Mouse (Mus musculus) midbrain, postnatal 0 days (tissue): ENCODE measurements around the gene Fam117b. TPM values are rescaled to one million over a fixed set of nuclear protein-coding genes. Genes with fewer than 3 reads are reported as not detected.

ENCODE experiments used
- ATAC-seq: fragments of 200-750 bp; cut with Nextera tagmentation; 2 replicates; pipeline ENCODE4 v1.8.0; 2017; ENCODE audit warnings: moderate number of reproducible peaks, mild to moderate bottlenecking, moderate TSS enrichment, moderate library complexity; ENCODE audit not compliant: low FRiP score
- DNase-seq: peaks from one replicate; pipeline ENCODE4 v3.0.0-alpha.2; 2015; ENCODE audit warnings: low spot score
- H3K27ac ChIP-seq: fragments of 300-500 bp; sonication (generic); 2 replicates; pipeline ENCODE4 v1.5.1; 2014; ENCODE audit warnings: low read depth, mild to moderate bottlenecking, low read length, mixed read lengths
- H3K27me3 ChIP-seq: fragments of 300-500 bp; sonication (generic); 2 replicates; pipeline ENCODE4 v1.6.1; 2014; ENCODE audit warnings: low read length, control low read depth, mixed read lengths; ENCODE audit not compliant: insufficient read depth
- H3K36me3 ChIP-seq: fragments of 300-500 bp; sonication (generic); 2 replicates; pipeline ENCODE4 v1.6.1; 2014; ENCODE audit warnings: low read length, control low read depth, mixed read lengths; ENCODE audit not compliant: insufficient read depth
- H3K4me1 ChIP-seq: fragments of 300-500 bp; sonication (generic); 2 replicates; pipeline ENCODE4 v1.6.1; 2014; ENCODE audit warnings: mild to moderate bottlenecking, control low read depth, antibody characterized with exemption, low read length, mixed read lengths; ENCODE audit not compliant: insufficient read depth
- H3K4me2 ChIP-seq: fragments of 300-500 bp; sonication (generic); 2 replicates; pipeline ENCODE4 v1.6.1; 2014; ENCODE audit warnings: low read depth, mild to moderate bottlenecking, low read length, mixed read lengths; ENCODE audit not compliant: poor library complexity, severe bottlenecking
- H3K4me3 ChIP-seq: fragments of 300-500 bp; sonication (generic); 2 replicates; pipeline ENCODE4 v1.5.1; 2014; ENCODE audit warnings: low read depth, mild to moderate bottlenecking, low read length, moderate library complexity
- H3K9ac ChIP-seq: fragments of 300-500 bp; sonication (generic); replicated peaks from 2 replicates; pipeline ENCODE4 v1.6.1; 2014; ENCODE audit warnings: mild to moderate bottlenecking, low read length, moderate library complexity, mixed read lengths; ENCODE audit not compliant: poor library complexity, severe bottlenecking
- H3K9me3 ChIP-seq: fragments of 300-500 bp; sonication (generic); 2 replicates; pipeline ENCODE4 v1.6.1; 2016; ENCODE audit warnings: low read length, control low read depth
- CTCF ChIP-seq: IDR thresholded peaks from 2 replicates; pipeline ENCODE4 v1.5.1; 2016; ENCODE audit warnings: antibody characterized with exemption, mild to moderate bottlenecking
- whole genome bisulfite sequencing: fragments of 180-500 bp; shearing (Covaris S2); extraction: QIAGEN DNeasy Blood & Tissue Kit; methylation state at CpG from one replicate; pipeline ENCODE4 v1.1.7; 2014; 5-methylcytosine and 5-hydroxymethylcytosine counted together
- polyA plus RNA-seq: library from polyadenylated mRNA; unstranded; fragments of >200 nt; fragmentation: Nextera tagmentation; extraction: Ambion mirVana; gene quantifications from 2 replicates; pipeline ENCODE4 v1.2.1, GENCODE M21; 2015
- total RNA-seq: library from RNA; depleted of rRNA; stranded (reverse); fragments of >200 nt; gene quantifications from 2 replicates; pipeline ENCODE4 v1.2.3, GENCODE M21; 2014

The Fam117b gene
- total and polyA plus RNA-seq, 2 experiments from 2014 or later, result 43.7 to 74.0 TPM

DNA sequence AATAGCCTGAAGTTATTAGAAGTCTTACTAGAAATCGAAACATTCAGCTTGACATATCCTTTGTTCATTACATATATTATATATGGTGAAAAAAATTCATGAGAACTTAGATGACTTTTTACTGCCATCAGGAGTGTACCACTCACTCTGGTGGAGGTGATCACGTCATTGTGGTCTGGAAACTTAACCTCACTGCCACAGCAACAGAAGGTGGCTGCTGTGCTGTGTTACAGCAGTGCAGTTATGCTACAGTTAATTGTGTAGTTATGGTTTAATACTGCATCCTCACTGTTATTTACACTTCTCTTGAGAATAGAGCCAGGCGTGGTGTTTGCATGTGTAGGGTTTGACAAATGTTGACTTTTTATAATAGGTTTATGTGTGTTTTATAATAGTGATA is 4.6 kb downstream of the Fam117b start:
- no peak for ATAC-seq
- 83% methylated on average over 3 of the region's 3 CpGs for WGBS

GRCm38 (mm10) chr1:59918075-59918474 is 5.3 kb downstream of the Fam117b start:
- TF ChIP-seq CTCF, result no peak
- Histone ChIP-seq H3K36me3 (no peaks in the 10 kb centered on the region), H3K4me1 (peaks cover 12% of the 10 kb centered on the region; the same call in 1 of the 2 replicates), H3K27ac (no peak overlapping the region), H3K27me3 (no peaks in the 10 kb centered on the region), H3K4me2 (no peak overlapping the region), H3K4me3 (no peak overlapping the region), H3K9ac (no peak overlapping the region), H3K9me3 (no peaks in the 10 kb centered on the region)
- DNase-seq (no peak), ATAC-seq (no peak)

More for the DNA sequence above, 4.6 kb downstream of the Fam117b start:
- TF ChIP-seq CTCF, result no peak
- no peak overlapping the region for H3K9ac ChIP-seq
- no peak for DNase-seq
- no peak overlapping the region for H3K4me3 ChIP-seq
- peaks cover 12% of the 10 kb centered on the region; the same call in 1 of the 2 replicates for H3K4me1 ChIP-seq
- no peak overlapping the region for H3K4me2 ChIP-seq
- H3K27me3 ChIP-seq, result no peaks in the 10 kb centered on the region
- H3K36me3 ChIP-seq, result no peaks in the 10 kb centered on the region
- H3K9me3 ChIP-seq, result no peaks in the 10 kb centered on the region
- no peak overlapping the region for H3K27ac ChIP-seq

DNA sequence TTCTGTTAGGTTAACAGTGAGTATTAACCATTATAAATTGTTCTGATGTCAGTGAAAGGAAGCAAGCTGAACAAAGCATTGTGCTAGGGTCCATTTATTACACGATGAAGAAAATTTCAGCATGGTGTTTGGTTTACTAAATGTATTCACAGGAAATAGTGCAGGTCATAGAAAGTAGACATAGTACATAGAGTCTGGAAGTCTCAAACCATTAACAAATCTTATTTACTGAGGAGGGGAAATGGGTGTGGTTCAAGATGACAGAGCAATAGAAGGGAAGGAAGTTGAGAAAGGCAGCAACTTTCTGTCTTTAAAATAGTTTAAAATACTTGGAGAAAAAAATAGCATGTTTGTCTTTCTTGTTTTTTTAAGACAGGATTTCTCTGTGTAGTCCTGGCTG is 10.4 kb downstream of the Fam117b start:
- H3K4me1 ChIP-seq, result no peaks in the 10 kb centered on the region
- DNase-seq (no peak), ATAC-seq (no peak)
- H3K27me3 ChIP-seq, result no peaks in the 10 kb centered on the region
- TF ChIP-seq CTCF, result no peak
- WGBS, result 60% methylated on average over 1 of the region's 1 CpGs
- H3K9me3 ChIP-seq, result no peaks in the 10 kb centered on the region
- no peak overlapping the region for H3K4me3 ChIP-seq
- H3K36me3 ChIP-seq, result no peaks in the 10 kb centered on the region
- no peak overlapping the region for H3K9ac ChIP-seq
- no peak overlapping the region for H3K27ac ChIP-seq
- H3K4me2 ChIP-seq, result no peak overlapping the region

DNA sequence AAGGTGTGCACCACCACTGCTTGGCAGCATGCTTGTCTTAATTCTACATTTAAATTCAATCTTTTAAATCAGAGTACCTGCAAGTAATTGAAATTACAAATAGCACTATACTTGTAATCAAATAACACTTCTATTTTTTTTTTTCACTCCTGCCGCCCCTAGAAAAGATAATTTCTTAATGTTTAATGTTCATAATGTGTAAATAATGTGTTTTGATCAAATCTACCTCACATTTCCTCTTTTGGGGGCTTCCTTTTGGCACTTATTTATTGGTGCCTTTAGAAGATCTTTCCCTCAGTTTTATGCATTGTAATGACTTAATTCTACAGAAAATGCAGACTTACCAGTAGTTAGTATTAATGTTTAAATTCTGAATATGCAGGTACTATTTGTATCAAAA is 10.9 kb downstream of the Fam117b start:
- no peak for DNase-seq
- no peak overlapping the region for H3K4me3 ChIP-seq
- H3K27ac ChIP-seq, result no peak overlapping the region
- H3K4me2 ChIP-seq, result no peak overlapping the region
- no peak for ATAC-seq
- no peaks in the 10 kb centered on the region for H3K9me3 ChIP-seq
- H3K9ac ChIP-seq, result no peak overlapping the region
- 95% methylated on average over 1 of the region's 1 CpGs for WGBS
- H3K4me1 ChIP-seq, result no peaks in the 10 kb centered on the region
- H3K27me3 ChIP-seq, result no peaks in the 10 kb centered on the region
- H3K36me3 ChIP-seq, result no peaks in the 10 kb centered on the region
- TF ChIP-seq CTCF, result no peak

GRCm38 (mm10) chr1:59924411-59924810 is 11.6 kb downstream of the Fam117b start:
- Histone ChIP-seq H3K27me3 (no peaks in the 10 kb centered on the region), H3K27ac (no peak overlapping the region), H3K4me3 (no peak overlapping the region), H3K4me2 (no peak overlapping the region), H3K9ac (no peak overlapping the region), H3K4me1 (no peaks in the 10 kb centered on the region), H3K9me3 (no peaks in the 10 kb centered on the region), H3K36me3 (no peaks in the 10 kb centered on the region)
- DNase-seq (no peak), ATAC-seq (no peak)
- 100% methylated on average over 2 of the region's 2 CpGs for WGBS
- no peak for TF ChIP-seq CTCF

DNA sequence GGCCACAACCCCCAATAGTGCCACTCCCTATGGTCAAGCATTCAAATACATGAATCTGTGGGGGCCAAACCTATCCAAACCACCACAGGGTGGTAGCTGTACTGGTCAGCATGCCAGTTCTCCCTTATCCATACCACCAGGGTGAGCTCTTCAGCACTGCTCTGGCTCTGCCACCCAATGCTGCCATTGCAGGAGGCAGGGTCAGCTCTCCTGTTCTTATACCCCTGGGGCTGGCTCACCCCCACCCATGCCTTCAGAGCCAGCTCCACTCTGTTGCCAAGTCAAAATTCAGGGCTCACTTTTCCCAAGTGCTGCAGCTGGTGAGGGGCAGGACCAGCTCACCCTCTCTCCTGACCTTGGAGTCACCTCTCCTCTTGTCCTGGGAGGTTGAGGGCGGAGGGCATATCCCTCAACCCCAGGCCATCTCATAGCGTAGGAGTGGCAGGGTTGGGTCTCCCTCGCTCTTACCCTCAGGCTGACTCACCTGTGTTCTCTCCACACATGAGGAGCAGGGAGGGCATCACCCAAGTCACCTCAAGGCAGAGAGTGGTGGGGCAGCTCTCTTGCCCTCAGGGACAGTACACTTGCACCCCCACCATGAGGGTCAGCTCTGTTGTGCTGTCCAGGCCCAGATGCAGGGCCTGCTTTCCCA is 13.3 kb downstream of the Fam117b start:
- no peaks in the 10 kb centered on the region for H3K36me3 ChIP-seq
- H3K4me1 ChIP-seq, result no peaks in the 10 kb centered on the region
- 98% methylated on average over 3 of the region's 3 CpGs for WGBS
- no peak overlapping the region for H3K27ac ChIP-seq
- no peak overlapping the region for H3K9ac ChIP-seq
- DNase-seq (no peak), ATAC-seq (no peak)
- H3K27me3 ChIP-seq, result no peaks in the 10 kb centered on the region
- no peak for TF ChIP-seq CTCF
- H3K4me2 ChIP-seq, result no peak overlapping the region
- no peaks in the 10 kb centered on the region for H3K9me3 ChIP-seq
- no peak overlapping the region for H3K4me3 ChIP-seq
